Mouse (Mus musculus): ENCODE results near the gene Trim14. TPM values are rescaled to one million over a fixed set of nuclear protein-coding genes. Genes with fewer than 3 reads are reported as not detected.

The Trim14 gene
- polyA plus RNA-seq, 1 experiment = 0.14 TPM

DNA sequence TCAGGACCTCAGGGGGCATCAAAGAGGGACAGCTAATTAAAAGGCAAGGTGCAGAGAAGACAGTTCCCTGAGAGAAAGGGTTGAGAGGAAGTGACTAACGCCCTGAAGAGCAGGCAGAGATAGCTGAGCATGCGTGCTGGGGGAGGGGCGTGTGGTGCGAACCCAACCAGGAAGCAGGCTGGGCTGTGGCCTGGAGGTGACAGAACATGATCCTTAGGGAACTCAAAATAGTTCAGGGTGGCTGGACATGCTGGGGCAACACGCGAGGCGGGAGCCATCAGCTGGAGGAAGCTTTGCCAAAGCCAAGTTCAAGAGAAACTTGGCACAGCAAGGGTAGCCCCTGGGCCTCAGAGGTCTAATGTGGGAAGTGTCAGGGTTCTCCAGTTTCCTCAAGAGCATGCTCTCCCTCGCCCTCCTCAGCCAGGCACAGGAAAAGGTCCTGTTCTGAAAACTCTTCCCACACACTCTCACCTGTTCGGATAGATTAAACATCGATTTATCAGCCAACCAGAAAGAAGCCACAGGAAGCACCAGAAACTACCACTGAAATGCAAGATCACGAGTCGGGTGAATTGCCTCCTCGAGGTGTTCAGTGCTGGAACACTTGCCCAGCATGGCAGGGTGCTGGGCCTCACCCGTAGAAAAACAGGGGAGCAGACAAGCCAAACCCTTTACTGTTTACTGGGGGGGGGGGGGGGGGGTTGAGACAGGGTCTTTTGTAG, 50.1 kb downstream of the Trim14 start:
- Histone ChIP-seq H3K4me3 (no peak overlapping the region), H3ac (ENCODE audit: control insufficient read depth, insufficient read length) (no peak overlapping the region), H3K79me2 (ENCODE audit: control insufficient read depth, insufficient read depth) (peaks cover 14% of the 10 kb centered on the region), H3K36me3 (ENCODE audit: control insufficient read depth, insufficient read depth) (no peaks in the 10 kb centered on the region), H3K27me3 (ENCODE audit: control insufficient read depth, insufficient read depth, insufficient read length) (no peaks in the 10 kb centered on the region), H3K4me2 (ENCODE audit: low read depth) (peak overlapping the region; percentile 50)
- TF ChIP-seq MYOG (IDR thresholded peaks at IDR 0.05; ENCODE audit: control insufficient read depth in 1 of 3, insufficient read depth in 1 of 3, insufficient read length in 2 of 3, low read depth in 2 of 3) (peak in 1 of 3 experiments; percentile 38), POLR2AphosphoS2 (IDR thresholded peaks at IDR 0.05; ENCODE audit: insufficient read length, low read depth) (peak; percentile 33), E2F4 (IDR thresholded peaks at IDR 0.05; ENCODE audit: insufficient read depth) (no peak), REST (IDR thresholded peaks at IDR 0.05; ENCODE audit: insufficient read depth, insufficient read length) (no peak), POLR2A (IDR thresholded peaks at IDR 0.05; ENCODE audit: insufficient read length, low read depth) (peak; percentile 35), MYOD1 (IDR thresholded peaks at IDR 0.05; ENCODE audit: control insufficient read depth in 1 of 3, insufficient read length in 2 of 3, low read depth in 2 of 3) (peak in 1 of 3 experiments; percentile 52)

GRCm38 (mm10) chr4:46479081-46479480, 56.9 kb downstream of the Trim14 start:
- peaks cover 13% of the 10 kb centered on the region for H3K36me3 ChIP-seq (ENCODE audit: control insufficient read depth, insufficient read depth)
- no peak overlapping the region for H3ac ChIP-seq (ENCODE audit: control insufficient read depth, insufficient read length)
- no peak overlapping the region for H3K4me2 ChIP-seq (ENCODE audit: low read depth)
- no peaks in the 10 kb centered on the region for H3K79me2 ChIP-seq (ENCODE audit: control insufficient read depth, insufficient read depth)
- no peak overlapping the region for H3K4me3 ChIP-seq
- H3K27me3 ChIP-seq (ENCODE audit: control insufficient read depth, insufficient read depth, insufficient read length) = no peaks in the 10 kb centered on the region
- TF ChIP-seq POLR2AphosphoS2 (IDR thresholded peaks at IDR 0.05; ENCODE audit: insufficient read length, low read depth) (no peak), MYOG (IDR thresholded peaks at IDR 0.05; ENCODE audit: control insufficient read depth in 1 of 3, insufficient read depth in 1 of 3, insufficient read length in 2 of 3, low read depth in 2 of 3) (no peak), TCF12 (IDR thresholded peaks at IDR 0.05; ENCODE audit: insufficient read depth, poor library complexity, severe bottlenecking) (no peak), SRF (IDR thresholded peaks at IDR 0.05; ENCODE audit: control insufficient read depth, insufficient read length, low read depth) (no peak), REST (IDR thresholded peaks at IDR 0.05; ENCODE audit: insufficient read depth, insufficient read length) (no peak), MAX (IDR thresholded peaks at IDR 0.05; ENCODE audit: low read depth) (no peak)

GRCm38 (mm10) chr4:46475101-46475500, 60.8 kb downstream of the Trim14 start:
- no peaks in the 10 kb centered on the region for H3K79me2 ChIP-seq (ENCODE audit: control insufficient read depth, insufficient read depth)
- H3K27me3 ChIP-seq (ENCODE audit: control insufficient read depth, insufficient read depth, insufficient read length) = no peaks in the 10 kb centered on the region
- H3ac ChIP-seq (ENCODE audit: control insufficient read depth, insufficient read length) = no peak overlapping the region
- no peak overlapping the region for H3K4me3 ChIP-seq
- TF ChIP-seq POLR2AphosphoS2 (IDR thresholded peaks at IDR 0.05; ENCODE audit: insufficient read length, low read depth) (peak; percentile 23), MYOG (IDR thresholded peaks at IDR 0.05; ENCODE audit: control insufficient read depth in 1 of 3, insufficient read depth in 1 of 3, insufficient read length in 2 of 3, low read depth in 2 of 3) (no peak)
- H3K4me2 ChIP-seq (ENCODE audit: low read depth) = no peak overlapping the region
- H3K36me3 ChIP-seq (ENCODE audit: control insufficient read depth, insufficient read depth) = peaks cover 44% of the 10 kb centered on the region

DNA sequence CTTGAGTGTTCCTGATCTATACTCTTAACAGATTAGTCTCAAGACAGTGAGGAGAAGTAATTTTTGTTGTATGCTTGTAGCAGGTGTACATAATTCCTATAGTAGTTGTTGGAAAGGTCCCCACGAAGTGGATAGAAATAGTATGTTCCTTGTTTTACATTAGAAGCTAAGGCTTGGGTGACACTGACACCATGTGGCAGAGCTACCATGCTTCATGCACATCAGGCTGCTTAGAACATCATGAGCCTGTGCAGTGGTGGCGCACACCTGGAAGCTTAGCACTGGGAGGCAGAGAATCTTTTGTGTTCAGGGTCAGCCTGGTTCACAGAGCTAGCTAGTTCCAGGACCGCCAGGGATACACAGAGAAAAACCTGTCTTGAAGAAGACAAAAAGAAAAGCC, 70.2 kb downstream of the Trim14 start:
- Histone ChIP-seq H3K36me3 (ENCODE audit: control insufficient read depth, insufficient read depth) (peaks cover 76% of the 10 kb centered on the region), H3K79me2 (ENCODE audit: control insufficient read depth, insufficient read depth) (peaks cover 69% of the 10 kb centered on the region), H3K4me2 (ENCODE audit: low read depth) (no peak overlapping the region), H3K27me3 (ENCODE audit: control insufficient read depth, insufficient read depth, insufficient read length) (no peaks in the 10 kb centered on the region), H3K4me3 (no peak overlapping the region), H3ac (ENCODE audit: control insufficient read depth, insufficient read length) (no peak overlapping the region)
- TF ChIP-seq TCF12 (IDR thresholded peaks at IDR 0.05; ENCODE audit: insufficient read depth, poor library complexity, severe bottlenecking) (no peak), REST (IDR thresholded peaks at IDR 0.05; ENCODE audit: insufficient read depth, insufficient read length) (no peak), POLR2AphosphoS2 (IDR thresholded peaks at IDR 0.05; ENCODE audit: insufficient read length, low read depth) (no peak), MYOD1 (IDR thresholded peaks at IDR 0.05; ENCODE audit: control insufficient read depth in 1 of 3, insufficient read length in 2 of 3, low read depth in 2 of 3) (no peak), POLR2A (IDR thresholded peaks at IDR 0.05; ENCODE audit: insufficient read length, low read depth) (no peak), E2F4 (IDR thresholded peaks at IDR 0.05; ENCODE audit: insufficient read depth) (no peak), CEBPB (IDR thresholded peaks at IDR 0.05; ENCODE audit: insufficient read depth, poor library complexity, severe bottlenecking) (no peak), MAX (IDR thresholded peaks at IDR 0.05; ENCODE audit: low read depth) (no peak), SRF (IDR thresholded peaks at IDR 0.05; ENCODE audit: control insufficient read depth, insufficient read length, low read depth) (no peak), MYOG (IDR thresholded peaks at IDR 0.05; ENCODE audit: control insufficient read depth in 1 of 3, insufficient read depth in 1 of 3, insufficient read length in 2 of 3, low read depth in 2 of 3) (no peak), TCF3 (IDR thresholded peaks at IDR 0.05; ENCODE audit: insufficient read length, low read depth) (no peak), USF1 (IDR thresholded peaks at IDR 0.05; ENCODE audit: low read depth) (no peak)

GRCm38 (mm10) chr4:46463130-46463830, 72.7 kb downstream of the Trim14 start:
- Histone ChIP-seq H3K4me2 (ENCODE audit: low read depth) (peak overlapping the region; percentile 48), H3K4me3 (no peak overlapping the region), H3K79me2 (ENCODE audit: control insufficient read depth, insufficient read depth) (peaks cover 93% of the 10 kb centered on the region), H3K36me3 (ENCODE audit: control insufficient read depth, insufficient read depth) (peaks cover 54% of the 10 kb centered on the region), H3K27me3 (ENCODE audit: control insufficient read depth, insufficient read depth, insufficient read length) (no peaks in the 10 kb centered on the region), H3ac (ENCODE audit: control insufficient read depth, insufficient read length) (no peak overlapping the region)
- no peak for TF ChIP-seq CEBPB (IDR thresholded peaks at IDR 0.05; ENCODE audit: insufficient read depth, poor library complexity, severe bottlenecking)
- TF ChIP-seq USF1 (IDR thresholded peaks at IDR 0.05; ENCODE audit: low read depth) = no peak
- no peak for TF ChIP-seq TCF12 (IDR thresholded peaks at IDR 0.05; ENCODE audit: insufficient read depth, poor library complexity, severe bottlenecking)
- TF ChIP-seq MAX (IDR thresholded peaks at IDR 0.05; ENCODE audit: low read depth) = no peak
- no peak for TF ChIP-seq POLR2A (IDR thresholded peaks at IDR 0.05; ENCODE audit: insufficient read length, low read depth)
- no peak for TF ChIP-seq POLR2AphosphoS2 (IDR thresholded peaks at IDR 0.05; ENCODE audit: insufficient read length, low read depth)
- TF ChIP-seq REST (IDR thresholded peaks at IDR 0.05; ENCODE audit: insufficient read depth, insufficient read length) = no peak
- TF ChIP-seq SRF (IDR thresholded peaks at IDR 0.05; ENCODE audit: control insufficient read depth, insufficient read length, low read depth) = no peak
- TF ChIP-seq MYOD1 (IDR thresholded peaks at IDR 0.05; ENCODE audit: control insufficient read depth in 1 of 3, insufficient read length in 2 of 3, low read depth in 2 of 3) = no peak
- no peak for TF ChIP-seq E2F4 (IDR thresholded peaks at IDR 0.05; ENCODE audit: insufficient read depth)
- TF ChIP-seq MYOG (IDR thresholded peaks at IDR 0.05; ENCODE audit: control insufficient read depth in 1 of 3, insufficient read depth in 1 of 3, insufficient read length in 2 of 3, low read depth in 2 of 3) = no peak
